Mouse (Mus musculus) forebrain, embryonic 12.5 days (tissue): ENCODE measurements around the gene Dus2. TPM values are rescaled to one million over a fixed set of nuclear protein-coding genes. Genes with fewer than 3 reads are reported as not detected.
A peak's percentile ranks its signal among the peaks of the same experiment; 100 is the strongest.

Source experiments
- ATAC-seq: fragments of 200-750 bp; cut with Nextera tagmentation; 2 replicates; pipeline ENCODE4 v1.8.0; 2017; ENCODE audit warnings: moderate TSS enrichment; ENCODE audit not compliant: low FRiP score
- H3K27ac ChIP-seq: fragments of 300-500 bp; sonication (generic); 2 replicates; pipeline ENCODE4 v1.5.1; 2016; ENCODE audit warnings: mild to moderate bottlenecking
- H3K27me3 ChIP-seq: fragments of 300-500 bp; sonication (generic); 2 replicates; pipeline ENCODE4 v1.6.1; 2016; ENCODE audit warnings: mild to moderate bottlenecking
- H3K36me3 ChIP-seq: fragments of 300-500 bp; sonication (generic); replicated peaks from 2 replicates; pipeline ENCODE4 v1.6.1; 2016; ENCODE audit warnings: mild to moderate bottlenecking
- H3K4me1 ChIP-seq: fragments of 300-500 bp; sonication (generic); 2 replicates; pipeline ENCODE4 v1.6.1; 2016
- H3K4me2 ChIP-seq: fragments of 300-500 bp; sonication (generic); 2 replicates; pipeline ENCODE4 v1.6.1; 2016; ENCODE audit warnings: mild to moderate bottlenecking, moderate library complexity
- H3K4me3 ChIP-seq: fragments of 300-500 bp; sonication (generic); replicated peaks from 2 replicates; pipeline ENCODE4 v1.5.1; 2016; ENCODE audit warnings: mild to moderate bottlenecking
- H3K9ac ChIP-seq: fragments of 300-500 bp; sonication (generic); 2 replicates; pipeline ENCODE4 v1.6.1; 2016; ENCODE audit warnings: mild to moderate bottlenecking
- H3K9me3 ChIP-seq: fragments of 300-500 bp; sonication (generic); 2 replicates; pipeline ENCODE4 v1.6.1; 2016
- WGBS: fragments of 180-500 bp; shearing (Covaris S2); methylation state at CpG from one replicate; pipeline ENCODE4 v1.1.7; 2016; 5-methylcytosine and 5-hydroxymethylcytosine counted together
- polyA plus RNA-seq: library from polyadenylated mRNA; unstranded; fragments of >200 nt; fragmentation: Nextera tagmentation; extraction: Ambion mirVana; gene quantifications from 2 replicates; pipeline ENCODE4 v1.2.1, GENCODE M21; 2016

Gene Dus2
- polyA plus RNA-seq, 1 experiment from 2014 or later = 18.4 TPM

- ATAC-seq = no peak
- Histone ChIP-seq H3K4me1 (no peaks in the 10 kb centered on the region), H3K4me3 (no peak overlapping the region), H3K4me2 (no peak overlapping the region), H3K27me3 (no peaks in the 10 kb centered on the region), H3K9me3 (no peaks in the 10 kb centered on the region), H3K9ac (no peak overlapping the region), H3K36me3 (peaks cover 43% of the 10 kb centered on the region), H3K27ac (no peak overlapping the region)
- 92% methylated on average over 3 of the region's 3 CpGs for WGBS
Measured at GRCm38 (mm10) chr8:106051068-106051467, 59.9 kb downstream of the Dus2 start.

DNA sequence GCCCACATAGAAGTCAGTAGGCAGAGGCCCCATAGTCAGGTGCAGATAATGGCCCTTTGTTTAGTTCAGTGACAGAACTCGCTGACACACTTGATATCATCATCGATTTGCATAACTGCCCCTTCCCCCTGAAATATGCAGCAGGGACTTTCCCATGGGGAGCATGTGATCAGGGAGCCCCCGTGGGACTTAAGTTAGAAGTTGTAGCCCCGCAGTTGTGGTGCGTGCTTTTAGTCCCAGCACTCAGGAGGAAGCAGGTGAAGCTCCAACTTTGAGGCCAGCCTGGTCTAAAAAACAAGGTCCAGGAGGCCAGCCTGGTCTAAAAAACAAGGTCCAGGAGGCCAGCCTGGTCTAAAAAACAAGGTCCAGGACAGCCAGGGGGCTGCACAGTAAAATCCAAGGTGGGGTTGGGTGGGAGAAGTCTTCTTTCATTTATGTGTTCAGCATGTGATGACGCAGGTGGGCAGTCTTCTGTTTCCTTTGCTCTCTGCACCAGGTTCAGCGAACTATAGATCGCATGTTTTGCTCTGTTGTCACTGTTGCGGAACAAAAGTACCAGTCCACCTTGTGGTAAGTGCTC lies 61.5 kb downstream of the Dus2 start:
- H3K36me3 ChIP-seq = peaks cover 39% of the 10 kb centered on the region
- WGBS = 96% methylated on average over 9 of the region's 9 CpGs
- H3K27me3 ChIP-seq = no peaks in the 10 kb centered on the region
- H3K4me1 ChIP-seq = no peaks in the 10 kb centered on the region
- no peak overlapping the region for H3K27ac ChIP-seq
- no peaks in the 10 kb centered on the region for H3K9me3 ChIP-seq
- no peak overlapping the region for H3K4me3 ChIP-seq
- no peak overlapping the region for H3K4me2 ChIP-seq
- H3K9ac ChIP-seq = no peak overlapping the region
- ATAC-seq = no peak

- Histone ChIP-seq H3K9me3 (no peaks in the 10 kb centered on the region), H3K4me2 (no peak overlapping the region), H3K36me3 (peaks cover 39% of the 10 kb centered on the region), H3K27me3 (no peaks in the 10 kb centered on the region), H3K27ac (no peak overlapping the region), H3K4me1 (peaks cover 8% of the 10 kb centered on the region), H3K9ac (no peak overlapping the region), H3K4me3 (no peak overlapping the region)
- ATAC-seq = no peak
- 80% methylated on average over 6 of the region's 6 CpGs for WGBS
Measured at GRCm38 (mm10) chr8:106054190-106054811, 63.2 kb downstream of the Dus2 start.

DNA sequence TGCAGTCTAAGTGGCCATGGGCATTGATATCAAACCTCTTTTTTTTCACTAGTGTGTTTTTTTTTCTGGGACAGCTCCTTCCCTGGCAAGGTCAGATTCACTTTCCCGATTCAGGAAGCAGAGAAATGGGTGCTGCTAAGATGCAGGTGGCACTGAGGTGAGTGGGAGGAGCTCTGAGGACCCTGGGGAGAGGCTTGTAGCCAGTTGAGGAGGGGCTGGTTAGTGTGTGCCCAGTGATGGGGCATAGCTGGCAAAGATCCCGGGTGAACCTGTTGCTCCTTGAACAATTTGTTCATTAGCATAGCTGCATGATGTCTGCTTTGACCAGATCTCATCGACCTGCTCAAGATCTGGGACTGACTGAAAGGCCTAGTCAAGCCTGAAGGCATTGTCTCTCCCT lies 63.9 kb downstream of the Dus2 start:
- ATAC-seq = no peak
- Histone ChIP-seq H3K36me3 (peaks cover 39% of the 10 kb centered on the region), H3K4me1 (peaks cover 8% of the 10 kb centered on the region), H3K4me2 (no peak overlapping the region), H3K9me3 (no peaks in the 10 kb centered on the region), H3K4me3 (no peak overlapping the region), H3K27me3 (no peaks in the 10 kb centered on the region), H3K27ac (no peak overlapping the region), H3K9ac (no peak overlapping the region)
- WGBS = 59% methylated on average over 3 of the region's 3 CpGs

DNA sequence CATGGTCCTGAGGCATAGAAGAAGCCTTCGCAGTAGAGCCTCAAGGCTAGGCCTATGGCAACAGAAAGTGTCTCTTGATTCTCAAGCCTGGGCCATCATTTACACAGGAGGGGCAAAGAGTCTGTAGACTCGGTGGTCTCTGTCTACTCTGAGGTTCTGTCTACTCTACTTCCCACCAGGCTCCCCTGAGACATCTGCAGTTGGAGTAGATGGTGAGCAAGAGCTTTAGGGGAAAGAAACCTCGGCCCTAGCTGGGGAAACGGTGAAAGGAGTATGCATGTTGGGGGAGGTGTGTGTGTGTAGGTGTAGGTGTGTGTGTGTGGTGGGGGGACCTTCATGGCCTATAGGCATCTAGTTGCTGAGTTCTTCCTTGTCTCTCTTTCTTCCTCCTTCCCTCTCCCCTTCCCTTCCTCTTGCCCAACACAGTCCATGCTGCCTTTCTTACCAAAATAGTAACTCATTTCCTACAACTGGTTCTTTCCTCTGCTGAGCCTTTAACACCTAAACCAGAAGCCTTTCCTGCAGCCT lies 65.4 kb downstream of the Dus2 start:
- Histone ChIP-seq H3K4me2 (no peak overlapping the region), H3K36me3 (peaks cover 29% of the 10 kb centered on the region), H3K27ac (no peak overlapping the region), H3K4me3 (no peak overlapping the region), H3K9ac (no peak overlapping the region), H3K9me3 (no peaks in the 10 kb centered on the region), H3K27me3 (no peaks in the 10 kb centered on the region), H3K4me1 (peaks cover 19% of the 10 kb centered on the region)
- ATAC-seq = no peak
- 88% methylated on average over 4 of the region's 4 CpGs for WGBS

DNA sequence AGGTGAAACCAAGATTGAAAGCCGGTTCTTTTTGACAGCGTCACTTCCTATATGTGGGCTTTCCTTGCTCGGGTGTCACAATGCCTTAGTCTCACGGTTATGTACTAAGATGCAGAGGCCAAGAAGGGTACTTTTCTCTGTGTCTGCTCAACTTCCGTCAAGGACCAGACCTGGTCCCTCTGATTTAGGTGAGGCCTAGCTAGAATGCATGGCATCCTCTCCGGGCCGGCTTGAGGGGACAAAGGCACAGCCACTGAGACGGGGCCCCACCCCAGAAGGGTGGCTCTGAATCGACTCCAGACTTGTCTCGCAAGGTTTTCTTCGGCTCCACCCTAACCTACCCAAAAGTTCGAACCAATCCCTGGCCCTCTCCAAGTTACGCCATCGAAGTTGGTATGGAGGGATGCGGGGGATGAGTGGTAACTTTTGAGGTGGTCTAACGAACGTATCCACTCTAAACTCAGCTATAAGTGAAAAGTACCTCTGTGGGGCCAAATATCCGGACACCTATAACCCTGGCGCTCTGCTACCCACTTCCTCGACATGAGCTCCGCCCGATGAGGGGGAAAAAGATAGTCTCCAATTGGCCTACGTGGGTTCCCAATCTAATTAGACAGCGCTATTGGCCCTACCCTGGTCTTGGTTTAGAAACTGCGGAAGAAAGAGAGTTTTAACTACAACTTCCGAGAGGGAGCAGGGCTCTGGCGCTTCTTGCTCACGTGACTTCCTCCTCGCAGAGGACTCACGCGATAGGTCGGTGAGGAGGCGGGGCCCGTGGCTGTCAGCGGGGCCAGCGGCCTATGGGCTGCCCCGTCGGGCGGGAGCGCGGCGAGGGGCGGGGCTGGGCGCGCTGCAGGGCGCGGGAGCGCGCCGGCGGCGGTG lies 67.8 kb downstream of the Dus2 start, which contains the start of gene Nfatc3:
Gene Nfatc3, plus strand, starts transcription at position 110 of the 882 bp plus-strand sequence.
- WGBS = 1% methylated on average over 52 of the region's 52 CpGs
- H3K27me3 ChIP-seq = no peaks in the 10 kb centered on the region
- peak; percentile 98 for ATAC-seq
- peak within 1 kb of the TSS; percentile 85 for H3K9ac ChIP-seq
- H3K9me3 ChIP-seq = no peaks in the 10 kb centered on the region
- H3K36me3 ChIP-seq = 0 out of 2 replicates have a peak, but pooled peaks cover 5% of the 10 kb centered on the region
- H3K27ac ChIP-seq = peak within 1 kb of the TSS; percentile 92
- H3K4me2 ChIP-seq = peak within 1 kb of the TSS; percentile 69
- H3K4me1 ChIP-seq = peaks cover 28% of the 10 kb centered on the region
- peak within 1 kb of the TSS; percentile 74 for H3K4me3 ChIP-seq

GRCm38 (mm10) chr8:106059613-106060371 lies 68.7 kb downstream of the Dus2 start:
- Histone ChIP-seq H3K36me3 (no peaks in the 10 kb centered on the region), H3K9ac (peak overlapping the region; percentile 85), H3K27ac (peak overlapping the region; percentile 92), H3K4me1 (peaks cover 30% of the 10 kb centered on the region), H3K27me3 (no peaks in the 10 kb centered on the region), H3K9me3 (no peaks in the 10 kb centered on the region), H3K4me3 (peak overlapping the region; percentile 74), H3K4me2 (peak overlapping the region; percentile 68)
- under 1% methylated on average over 80 of the region's 83 CpGs for WGBS
- peak; percentile 85 for ATAC-seq

DNA sequence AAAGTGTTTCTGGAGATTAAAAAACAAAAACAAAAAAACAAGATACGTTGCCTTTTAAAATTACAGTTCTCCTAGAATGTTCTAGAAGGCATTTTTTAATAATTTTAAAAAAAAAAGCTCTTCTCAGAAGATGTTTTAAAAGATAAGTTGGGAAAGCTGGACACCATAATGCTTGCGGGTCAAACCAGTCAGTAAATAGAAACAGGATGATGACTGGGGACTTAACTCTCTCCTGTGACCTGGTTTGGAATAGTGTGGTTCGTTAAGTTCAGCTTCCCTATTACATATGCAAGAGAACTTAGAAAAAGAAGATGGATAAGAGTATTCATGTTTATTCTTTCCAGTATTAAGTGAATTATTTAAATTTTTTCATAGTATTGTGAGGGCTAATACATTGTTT lies 69.4 kb downstream of the Dus2 start:
- peaks cover 30% of the 10 kb centered on the region for H3K4me1 ChIP-seq
- no peaks in the 10 kb centered on the region for H3K9me3 ChIP-seq
- H3K36me3 ChIP-seq = no peaks in the 10 kb centered on the region
- no peak for ATAC-seq
- H3K4me2 ChIP-seq = peak overlapping the region; percentile 68
- H3K27ac ChIP-seq = no peak overlapping the region
- 3% methylated on average over 3 of the region's 3 CpGs for WGBS
- peak overlapping the region; percentile 74 for H3K4me3 ChIP-seq
- H3K27me3 ChIP-seq = no peaks in the 10 kb centered on the region
- H3K9ac ChIP-seq = no peak overlapping the region

GRCm38 (mm10) chr8:106061686-106062085 lies 70.5 kb downstream of the Dus2 start:
- peak overlapping the region; percentile 68; the same call in 1 of the 2 replicates for H3K4me2 ChIP-seq

GRCm38 (mm10) chr8:106063046-106063445 lies 71.9 kb downstream of the Dus2 start:
- Histone ChIP-seq H3K4me3 (no peak overlapping the region), H3K4me1 (peaks cover 30% of the 10 kb centered on the region), H3K27me3 (no peaks in the 10 kb centered on the region), H3K4me2 (no peak overlapping the region), H3K27ac (no peak overlapping the region), H3K9ac (no peak overlapping the region), H3K9me3 (no peaks in the 10 kb centered on the region), H3K36me3 (no peaks in the 10 kb centered on the region)
- ATAC-seq = no peak
- 96% methylated on average over 7 of the region's 7 CpGs for WGBS

More at GRCm38 (mm10) chr8:106061686-106062085, 70.5 kb downstream of the Dus2 start:
- no peaks in the 10 kb centered on the region for H3K36me3 ChIP-seq
- ATAC-seq = no peak
- H3K9me3 ChIP-seq = no peaks in the 10 kb centered on the region
- no peak overlapping the region for H3K4me3 ChIP-seq
- H3K27me3 ChIP-seq = no peaks in the 10 kb centered on the region
- H3K4me1 ChIP-seq = peaks cover 30% of the 10 kb centered on the region
- H3K27ac ChIP-seq = no peak overlapping the region
- 91% methylated on average over 6 of the region's 6 CpGs for WGBS
- no peak overlapping the region for H3K9ac ChIP-seq

DNA sequence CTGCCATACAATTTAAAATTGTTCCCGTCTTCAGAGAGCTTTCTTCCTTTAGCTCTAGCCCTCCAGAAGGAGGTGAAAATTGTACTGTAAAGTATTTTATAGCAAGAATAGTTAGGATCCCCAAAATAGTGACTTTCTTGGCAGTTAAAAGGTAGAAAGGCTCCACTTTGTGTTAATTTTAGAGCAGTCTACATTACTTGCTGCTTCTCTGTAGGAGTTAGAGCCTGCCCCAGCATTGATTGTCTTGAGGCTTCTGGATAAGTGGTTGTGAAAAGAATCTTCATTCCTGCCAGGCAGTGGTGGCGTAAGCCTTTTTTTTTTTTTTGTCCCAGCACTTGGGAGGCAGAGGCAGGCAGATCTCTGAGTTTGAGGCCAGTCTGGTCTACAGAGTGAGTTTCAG lies 75.6 kb downstream of the Dus2 start:
- WGBS = 95% methylated on average over 2 of the region's 2 CpGs
- ATAC-seq = no peak
- H3K9me3 ChIP-seq = no peaks in the 10 kb centered on the region

More for the DNA sequence above, 75.6 kb downstream of the Dus2 start:
- Histone ChIP-seq H3K36me3 (no peaks in the 10 kb centered on the region), H3K4me3 (no peak overlapping the region), H3K27ac (no peak overlapping the region), H3K4me1 (peaks cover 9% of the 10 kb centered on the region), H3K4me2 (no peak overlapping the region), H3K27me3 (no peaks in the 10 kb centered on the region), H3K9ac (no peak overlapping the region)
